Mouse (Mus musculus): Measurements from ENCODE around the gene Sorcs1. TPM values are rescaled to one million over a fixed set of nuclear protein-coding genes. Genes with fewer than 3 reads are reported as not detected.
A peak's percentile ranks its signal among the peaks of the same experiment; 100 is the strongest.

Sorcs1 gene
- total RNA-seq, 2 experiments from 2014 or later, result 9.1 to 9.9 TPM

DNA sequence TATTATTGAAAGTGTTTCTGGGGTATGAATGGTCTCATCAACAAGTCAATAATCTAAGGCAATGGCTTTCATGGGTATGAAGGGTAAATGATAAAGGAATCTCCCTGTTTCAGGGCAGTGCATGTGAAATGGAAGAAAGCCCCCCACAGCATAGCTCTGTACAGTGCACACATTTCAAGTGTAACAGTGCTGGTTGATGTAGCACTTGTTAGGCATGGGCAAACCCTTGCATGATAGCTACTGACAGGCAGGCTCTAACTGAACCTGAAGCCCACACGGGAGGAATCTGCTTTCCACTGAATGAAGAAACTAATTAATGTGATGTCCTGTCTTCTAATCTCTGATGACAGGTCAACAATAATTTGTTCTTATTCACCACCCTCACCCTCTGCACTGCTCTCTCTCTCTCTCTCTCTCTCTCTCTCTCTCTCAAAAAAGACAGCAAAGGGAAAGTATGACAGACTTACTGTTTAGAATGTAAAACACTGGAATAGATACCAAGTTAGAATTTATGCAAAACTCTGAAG lies 108.7 kb downstream of the Sorcs1 start:
- DNase-seq (ENCODE audit: extremely low spot score in 1 of 2, low spot score in 1 of 2), result no peak

DNA sequence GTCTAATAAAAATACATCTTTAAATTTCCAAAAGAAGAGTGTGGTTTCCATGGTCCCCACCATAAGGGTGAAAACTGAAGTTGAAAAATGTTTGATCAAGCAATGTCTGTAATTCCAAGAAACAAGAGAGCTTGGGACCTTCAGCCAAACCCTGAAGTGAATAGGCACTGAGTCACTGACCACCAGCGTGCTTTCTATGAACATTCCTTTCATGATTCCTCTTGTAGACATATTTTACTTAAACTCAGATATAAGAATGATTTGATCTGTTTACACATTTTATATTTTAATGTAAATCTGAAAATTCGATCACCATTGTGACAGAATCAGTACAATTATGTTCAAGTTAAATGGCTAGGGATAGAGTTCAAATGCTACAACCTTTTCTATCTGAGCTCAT lies 112.1 kb downstream of the Sorcs1 start:
- no peak for DNase-seq (ENCODE audit: extremely low spot score in 1 of 2, low spot score in 1 of 2)

DNA sequence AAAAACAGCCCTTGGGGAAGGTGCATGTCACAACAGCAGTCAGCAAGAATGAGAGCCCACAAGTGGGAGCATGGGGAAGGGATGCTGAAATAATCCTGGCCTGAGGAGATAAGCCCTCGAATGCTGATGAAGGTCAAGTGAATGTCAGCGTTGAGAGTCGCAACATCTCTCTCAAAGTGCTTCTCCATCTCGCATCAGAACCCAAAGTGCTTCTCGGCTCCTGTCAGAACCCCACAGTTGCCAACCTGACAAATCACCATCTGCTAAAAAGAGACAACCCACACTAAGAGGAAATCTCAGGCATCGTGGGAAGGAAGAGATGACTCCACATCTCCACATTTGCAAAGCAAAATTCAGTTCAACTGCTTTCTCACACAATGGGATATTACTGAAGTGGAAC lies 119.7 kb downstream of the Sorcs1 start:
- no peak for DNase-seq (ENCODE audit: extremely low spot score in 1 of 2, low spot score in 1 of 2)

DNA sequence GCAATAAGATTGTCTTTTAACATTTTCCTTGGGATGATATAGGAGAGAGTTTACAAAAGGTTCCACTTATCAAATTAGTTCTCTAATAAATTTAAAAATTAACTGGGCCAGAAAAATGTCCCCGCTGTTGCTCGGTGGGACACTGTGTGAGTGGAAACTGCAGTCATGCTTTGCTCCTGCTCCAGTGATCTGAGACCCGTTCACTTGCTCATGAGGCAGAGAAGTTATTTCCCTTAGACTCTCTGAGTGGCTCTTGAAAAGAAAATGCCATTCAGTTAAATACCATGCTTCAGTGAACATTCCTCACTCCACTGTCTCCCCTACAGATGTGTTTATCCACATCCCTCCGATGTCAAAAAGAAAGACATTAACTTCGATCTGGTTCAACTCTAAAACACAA lies 144.4 kb downstream of the Sorcs1 start:
- DNase-seq (ENCODE audit: extremely low spot score in 1 of 2, low spot score in 1 of 2), result no peak

DNA sequence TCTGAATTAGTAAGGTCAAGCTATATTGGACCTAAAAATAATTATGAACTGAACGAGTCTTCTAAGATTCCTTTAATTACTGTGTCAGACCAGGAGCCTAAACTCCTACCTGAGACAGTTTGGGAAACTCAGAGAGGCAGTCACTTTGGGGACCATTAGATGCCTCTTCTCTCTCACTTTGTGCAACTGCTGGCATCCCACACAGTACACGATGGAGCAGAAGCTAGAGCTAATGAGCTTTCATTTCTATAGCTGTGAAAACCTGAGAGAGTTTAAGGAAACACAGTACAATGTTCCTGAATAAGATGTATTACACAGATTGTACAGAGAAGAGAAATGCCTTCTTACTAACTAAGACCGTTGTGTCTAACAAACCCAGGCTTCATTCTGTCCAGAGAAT lies 150.6 kb downstream of the Sorcs1 start:
- DNase-seq (ENCODE audit: extremely low spot score in 1 of 2, low spot score in 1 of 2), result no peak

DNA sequence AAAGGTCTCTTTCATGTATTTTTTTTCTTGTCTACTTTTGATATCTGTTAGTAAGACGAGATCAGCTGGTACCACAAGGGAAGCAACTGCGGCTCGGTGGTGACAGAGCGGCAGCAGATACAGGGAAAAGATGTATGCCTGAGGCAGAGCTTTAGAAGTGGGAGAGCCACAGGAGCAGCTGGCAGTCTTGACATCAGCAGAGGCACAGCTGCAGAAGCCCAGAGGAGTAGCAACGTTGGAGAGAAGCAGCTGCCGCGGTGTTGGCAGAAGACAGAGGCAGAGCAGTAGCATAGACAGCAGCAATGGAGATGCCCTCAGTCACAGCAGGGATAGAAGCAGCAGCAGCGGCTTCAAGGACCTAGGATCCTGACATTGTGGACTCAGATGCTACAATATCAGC lies 152.4 kb downstream of the Sorcs1 start:
- DNase-seq (ENCODE audit: extremely low spot score in 1 of 2, low spot score in 1 of 2), result no peak

DNA sequence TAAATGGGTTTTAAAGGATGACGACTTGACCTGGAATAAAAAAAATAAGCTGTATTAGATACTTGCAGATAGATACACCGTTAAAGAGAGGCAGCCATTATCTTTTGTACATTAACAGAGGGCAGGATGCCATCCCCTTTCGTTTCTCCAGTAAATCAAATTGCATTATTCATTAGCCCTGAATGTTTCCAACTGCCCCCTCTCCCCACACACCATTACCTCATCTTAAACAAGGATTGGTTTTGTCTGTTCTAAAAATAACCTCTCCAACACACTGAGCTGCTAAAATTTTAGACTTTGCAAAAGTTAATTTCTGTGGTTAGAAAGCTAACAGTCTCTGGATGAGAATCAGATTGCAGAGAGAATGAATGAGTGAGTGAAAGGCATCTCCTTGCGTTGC lies 156.5 kb downstream of the Sorcs1 start:
- DNase-seq (ENCODE audit: extremely low spot score in 1 of 2, low spot score in 1 of 2), result no peak

DNA sequence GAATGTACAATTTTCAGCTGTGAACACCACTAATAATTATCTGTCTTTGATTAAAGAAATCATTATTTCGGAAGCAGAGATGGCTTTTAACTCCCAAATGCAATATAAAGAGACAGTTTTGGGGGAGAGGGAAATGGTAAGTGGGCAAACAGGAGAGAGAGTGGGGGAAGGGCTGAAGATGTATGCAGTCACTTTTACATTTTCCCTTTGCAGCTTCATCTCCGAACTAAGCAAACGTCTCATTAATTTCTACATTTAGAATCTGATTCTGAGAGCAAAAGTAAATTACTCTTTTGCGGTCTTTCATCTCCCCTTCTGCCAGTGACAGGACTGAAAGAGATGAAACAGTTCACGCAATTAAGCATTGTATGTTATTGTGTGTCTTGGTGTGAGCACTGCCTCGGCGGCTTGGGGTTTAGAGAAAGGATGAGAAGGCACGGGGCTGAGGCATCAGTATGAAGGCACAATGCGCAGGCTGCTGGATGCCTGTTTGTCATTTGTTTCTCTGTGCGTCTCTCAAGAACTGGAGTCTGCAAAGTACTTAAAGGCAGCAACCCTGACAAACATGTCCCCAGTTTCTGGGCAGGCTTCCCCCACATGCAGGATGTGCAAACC lies 163.3 kb downstream of the Sorcs1 start:
- DNase-seq (ENCODE audit: extremely low spot score in 1 of 2, low spot score in 1 of 2), result no peak

DNA sequence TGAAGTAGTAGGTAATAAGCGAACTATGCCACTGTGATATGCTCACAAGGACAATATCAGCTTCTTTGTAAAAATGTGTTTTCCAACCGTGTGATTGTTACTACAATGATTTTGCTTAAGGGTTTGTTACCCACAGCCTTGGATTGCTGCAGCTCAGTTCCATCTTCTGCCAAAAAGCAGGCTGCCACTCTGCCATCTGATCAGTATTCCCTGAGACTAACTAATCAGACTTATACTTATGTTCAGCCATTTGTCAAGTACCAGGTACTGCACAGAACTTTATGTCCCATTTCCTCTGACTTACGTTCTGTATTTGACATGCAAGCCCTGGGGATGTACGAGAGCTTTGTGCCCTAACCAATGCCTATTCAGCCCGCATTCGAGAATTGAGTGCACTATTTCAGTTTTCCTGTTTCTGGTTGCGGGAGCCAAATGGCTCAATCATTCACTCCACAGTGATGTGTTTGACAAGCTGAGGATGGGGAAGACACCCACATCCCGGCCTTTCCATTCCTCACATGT lies 164.1 kb downstream of the Sorcs1 start:
- DNase-seq (ENCODE audit: extremely low spot score in 1 of 2, low spot score in 1 of 2), result peak in 1 of 2 experiments; percentile 17

DNA sequence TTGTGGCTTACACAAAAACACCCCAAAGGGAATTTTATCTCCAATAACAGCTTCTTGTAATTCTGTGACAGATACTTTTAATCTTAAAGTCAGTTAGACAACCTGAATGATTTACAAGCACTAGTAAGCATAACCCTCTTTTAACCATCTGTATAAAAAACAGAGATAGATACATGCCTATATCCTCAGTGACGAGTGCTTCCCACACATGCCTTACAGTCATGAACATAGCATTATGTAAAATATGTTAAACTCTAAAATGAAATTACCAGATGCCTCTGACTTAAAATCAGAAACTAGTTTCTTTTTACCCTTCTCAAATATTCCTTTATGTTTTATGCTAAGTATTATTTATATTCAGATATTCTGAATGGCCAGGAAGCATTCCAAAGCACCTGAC lies 175.6 kb downstream of the Sorcs1 start:
- no peak for DNase-seq (ENCODE audit: extremely low spot score in 1 of 2, low spot score in 1 of 2)

DNA sequence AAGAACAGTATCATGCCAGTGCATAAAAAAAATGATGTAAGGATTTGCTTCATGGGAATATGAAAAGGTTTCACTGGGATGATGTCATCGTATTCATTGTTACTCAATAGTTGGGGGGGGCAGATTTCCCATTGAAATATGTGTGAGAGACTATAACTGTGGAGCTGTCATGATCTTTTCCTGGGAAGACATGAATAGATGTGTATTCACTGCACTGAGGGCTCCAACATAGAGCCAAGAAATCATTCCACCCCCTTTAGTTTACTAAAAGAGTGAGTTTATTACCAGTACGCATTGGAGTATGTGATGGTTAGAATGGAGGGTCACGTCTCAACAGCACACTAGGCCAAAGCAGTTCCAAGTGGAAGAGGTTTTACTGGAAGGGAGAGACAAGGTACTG lies 187.3 kb downstream of the Sorcs1 start:
- no peak for DNase-seq (ENCODE audit: extremely low spot score in 1 of 2, low spot score in 1 of 2)

DNA sequence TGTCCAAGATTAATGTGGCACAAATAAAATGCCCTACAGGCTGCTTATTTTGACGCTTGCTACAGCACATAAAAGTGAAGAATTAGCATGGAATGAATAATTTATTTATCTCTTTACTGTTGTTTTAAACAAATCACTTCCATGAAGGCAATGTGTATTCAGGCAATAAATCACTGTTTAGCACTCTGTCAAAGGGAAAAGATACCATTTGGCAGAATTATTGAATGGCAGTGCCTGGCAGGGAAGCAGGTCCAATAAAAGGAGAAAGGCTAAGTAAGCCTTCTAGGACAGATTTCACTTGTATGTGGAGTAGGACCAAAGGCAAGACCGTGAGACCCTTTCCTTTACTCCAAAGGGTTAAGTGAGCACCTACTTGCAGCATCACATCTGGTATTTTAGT lies 187.7 kb downstream of the Sorcs1 start:
- DNase-seq (ENCODE audit: extremely low spot score in 1 of 2, low spot score in 1 of 2), result no peak

DNA sequence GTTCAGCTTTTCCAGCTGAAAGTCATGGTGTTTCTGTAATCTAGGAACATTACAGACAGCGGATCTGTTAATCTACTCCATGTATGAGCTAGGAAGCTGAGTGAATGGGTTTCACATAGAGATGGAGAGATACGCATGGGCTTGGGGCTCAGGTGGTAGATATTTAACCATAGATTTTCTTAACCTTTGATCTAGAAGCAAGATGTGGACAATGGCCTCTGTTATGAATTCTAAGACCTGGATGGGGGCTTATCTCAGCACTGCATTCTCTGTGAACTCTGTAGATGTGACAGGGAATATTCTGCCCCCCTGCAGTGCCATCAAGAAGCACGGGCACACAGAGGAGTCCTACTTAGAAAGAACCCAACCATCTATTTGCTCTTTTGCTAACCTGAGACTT lies 188.7 kb downstream of the Sorcs1 start:
- DNase-seq (ENCODE audit: extremely low spot score in 1 of 2, low spot score in 1 of 2), result no peak

DNA sequence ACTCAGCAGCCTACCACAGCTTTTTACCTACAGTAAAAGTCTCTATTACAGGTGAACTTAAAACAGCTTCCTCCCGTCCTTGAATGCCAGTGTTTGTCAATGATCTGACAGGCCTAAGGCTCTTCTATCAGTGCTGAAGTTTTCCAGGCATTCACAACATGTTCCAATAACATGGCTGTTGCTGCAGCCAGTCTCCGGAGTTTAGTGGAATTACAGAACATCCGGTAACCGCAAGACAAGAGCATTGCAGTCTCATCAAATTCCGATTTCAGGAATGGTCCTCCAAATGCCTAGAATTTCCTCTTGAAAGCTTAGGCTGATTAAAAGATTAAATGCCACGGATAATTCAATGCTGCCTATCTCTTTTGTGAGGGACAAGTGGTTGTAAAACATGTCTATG lies 190.0 kb downstream of the Sorcs1 start:
- DNase-seq (ENCODE audit: extremely low spot score in 1 of 2, low spot score in 1 of 2), result no peak

DNA sequence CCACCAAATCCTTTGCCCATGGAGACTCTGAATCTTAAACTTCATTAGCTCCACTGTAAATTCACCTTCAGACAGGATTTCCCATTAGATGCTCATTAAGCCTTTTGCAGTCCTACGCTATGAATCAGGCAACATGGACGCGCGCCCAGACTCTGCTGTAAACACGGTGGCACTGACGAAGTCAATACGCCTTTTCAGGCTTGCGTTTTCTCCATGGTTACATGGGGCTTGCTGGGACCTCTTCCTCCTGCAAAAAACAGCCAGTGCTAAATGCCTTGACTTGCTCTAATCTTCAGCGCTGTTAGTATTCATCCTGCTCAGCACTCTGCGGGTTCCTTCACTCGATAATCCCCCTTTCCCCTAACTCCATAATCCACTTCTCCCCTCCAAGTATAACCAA lies 190.7 kb downstream of the Sorcs1 start:
- DNase-seq (ENCODE audit: extremely low spot score in 1 of 2, low spot score in 1 of 2), result peak; percentile 18 to 68

DNA sequence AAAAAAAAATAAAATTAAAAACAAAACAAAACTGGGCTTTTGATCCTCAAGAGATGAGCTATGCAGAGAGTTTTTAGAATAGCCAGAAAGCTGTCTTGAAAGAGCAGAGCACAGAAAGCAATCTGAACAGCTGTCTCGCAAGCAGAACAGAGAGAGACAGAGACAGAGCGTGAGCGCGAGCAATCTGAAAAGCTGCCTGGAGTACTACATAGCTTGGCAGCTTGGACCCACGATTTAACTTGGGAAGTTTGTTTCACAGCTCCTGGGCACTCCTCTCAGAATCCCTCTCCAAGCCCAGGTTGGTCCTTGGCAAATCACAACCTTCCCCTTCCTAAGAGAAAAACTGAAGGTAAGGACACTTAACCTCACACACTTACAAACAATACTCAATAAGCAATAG lies 192.1 kb downstream of the Sorcs1 start:
- DNase-seq (ENCODE audit: extremely low spot score in 1 of 2, low spot score in 1 of 2), result no peak

DNA sequence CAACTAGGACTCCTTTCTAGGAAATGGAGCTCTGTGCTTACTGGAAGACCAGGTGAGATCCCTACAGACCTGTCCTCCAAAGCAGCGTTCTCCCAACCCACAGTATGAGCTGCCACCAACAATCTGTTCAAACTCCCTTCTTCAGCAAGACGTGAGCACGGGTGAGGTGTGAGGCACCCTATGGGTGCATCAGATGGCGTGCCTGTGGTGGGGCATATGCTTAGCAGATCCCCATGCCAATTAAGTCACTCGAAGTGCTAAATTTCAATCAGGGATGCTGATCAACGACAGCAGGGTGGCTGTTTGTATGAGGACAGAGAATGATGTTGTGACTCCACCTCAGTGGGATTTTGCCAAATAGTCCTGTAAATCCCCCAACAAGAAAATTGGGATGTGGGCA lies 201.7 kb downstream of the Sorcs1 start:
- DNase-seq (ENCODE audit: extremely low spot score in 1 of 2, low spot score in 1 of 2), result no peak

DNA sequence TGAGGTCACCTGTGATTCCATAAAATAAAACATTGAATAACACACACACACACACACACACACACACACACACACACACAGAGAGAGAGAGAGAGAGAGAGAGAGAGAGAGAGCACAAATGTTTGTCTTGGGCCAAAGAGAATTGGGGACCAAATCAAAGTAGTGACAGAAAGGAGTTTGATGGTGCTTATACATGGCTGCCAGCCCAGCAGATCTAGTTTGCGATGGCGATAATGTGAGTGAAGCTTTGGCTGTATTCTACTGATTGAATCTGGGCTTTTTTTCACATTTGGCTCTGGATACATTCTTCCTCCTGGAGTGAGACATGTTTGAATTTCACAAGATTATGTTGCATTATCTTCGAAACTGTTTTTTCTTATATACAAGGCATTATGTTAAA lies 209.9 kb downstream of the Sorcs1 start:
- no peak for DNase-seq (ENCODE audit: extremely low spot score in 1 of 2, low spot score in 1 of 2)

DNA sequence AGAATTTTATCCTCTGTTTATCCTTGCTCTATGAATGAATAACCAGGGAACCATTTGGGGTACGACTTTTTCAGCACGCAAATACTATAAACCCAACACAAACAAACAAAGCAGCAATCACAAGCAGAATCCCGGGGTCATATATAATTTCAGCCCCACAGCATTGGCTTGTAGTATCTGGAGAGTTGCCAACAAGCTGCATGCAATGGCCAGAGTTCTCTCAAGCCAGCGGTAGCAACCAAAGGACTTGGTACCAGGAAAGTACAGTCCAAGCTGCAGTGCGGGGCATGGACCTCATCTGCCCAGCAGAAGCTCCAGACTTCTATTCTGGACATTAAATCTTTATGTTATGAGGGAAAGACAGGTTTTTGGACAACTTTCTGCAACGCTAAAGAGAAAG lies 213.6 kb downstream of the Sorcs1 start:
- no peak for DNase-seq (ENCODE audit: extremely low spot score in 1 of 2, low spot score in 1 of 2)

DNA sequence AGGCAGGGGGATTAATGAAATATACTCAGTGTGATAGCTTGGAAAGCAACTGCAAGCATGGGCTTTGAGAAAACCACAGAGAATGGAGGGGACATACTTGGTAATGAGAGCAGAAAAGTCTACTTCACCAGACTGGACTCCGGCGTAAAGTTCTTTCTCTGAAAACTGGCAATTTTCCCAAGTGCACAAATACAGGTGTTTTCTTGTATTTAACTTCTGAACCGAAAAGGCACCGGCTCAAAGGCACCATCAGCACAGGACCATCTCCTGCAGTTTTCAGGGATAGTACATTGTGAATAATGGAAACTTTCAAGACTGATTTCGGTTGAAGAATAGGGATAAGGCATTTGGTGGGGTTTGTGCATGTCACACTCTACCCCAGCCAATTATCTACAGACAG lies 219.9 kb downstream of the Sorcs1 start:
- DNase-seq (ENCODE audit: extremely low spot score in 1 of 2, low spot score in 1 of 2), result no peak

DNA sequence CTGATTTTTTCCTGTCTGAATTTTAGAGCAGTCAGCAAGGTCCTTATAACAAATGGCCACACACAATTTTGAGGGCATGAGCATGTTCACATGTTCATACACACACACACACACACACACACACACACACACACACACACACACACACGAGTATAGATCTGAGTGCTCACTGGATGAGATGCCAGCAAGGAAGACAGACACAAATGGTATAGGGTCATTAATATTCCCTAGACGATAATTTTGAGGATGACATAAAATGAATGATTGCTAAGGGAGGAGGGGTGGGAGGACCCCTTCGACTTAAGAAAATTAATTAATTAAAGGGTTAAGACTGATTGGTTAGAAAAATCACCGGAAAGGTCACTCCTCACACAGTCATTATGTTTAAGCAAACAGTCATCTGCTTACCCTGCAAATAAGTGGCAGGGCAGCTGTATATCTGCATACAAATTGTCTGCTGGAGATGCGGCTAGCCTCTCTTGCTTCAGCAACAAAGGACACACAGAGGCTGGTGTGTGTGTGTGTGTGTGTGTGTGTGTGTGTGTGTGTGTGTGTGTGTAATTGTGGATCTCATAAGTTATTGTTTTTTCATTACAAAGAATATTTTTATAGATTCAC lies 221.1 kb downstream of the Sorcs1 start:
- no peak for DNase-seq (ENCODE audit: extremely low spot score in 1 of 2, low spot score in 1 of 2)

DNA sequence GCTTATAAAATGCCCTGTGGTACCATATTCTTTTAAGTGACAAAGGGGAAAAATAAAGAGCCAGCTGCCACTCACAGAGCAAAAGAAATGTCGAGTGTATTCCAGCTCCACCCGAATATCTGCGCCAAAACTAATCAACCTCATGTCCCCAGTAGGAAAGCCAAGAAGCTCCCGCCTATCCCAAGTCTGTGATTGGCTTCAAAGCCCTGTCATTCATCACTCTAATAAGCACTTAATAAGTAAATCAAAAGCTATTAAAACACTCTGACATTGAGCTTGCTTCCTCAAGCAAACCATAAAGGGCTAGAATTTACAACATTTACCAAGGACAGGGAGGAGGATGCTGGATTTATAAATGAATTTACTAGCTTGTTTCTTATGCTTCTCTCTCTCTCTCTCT lies 237.3 kb downstream of the Sorcs1 start:
- DNase-seq (ENCODE audit: extremely low spot score in 1 of 2, low spot score in 1 of 2), result no peak
